Mouse (Mus musculus) brain, embryonic 14.5 days (tissue): Measurements from ENCODE around the gene Gm10696.
"Not testable (repeated sequence)": the region's sequence is repeated elsewhere in the genome, so short reads cannot be mapped to it uniquely, and the experiment has no call there.

Experiments
- CTCF ChIP-seq: fragments of 200-500 bp; IDR thresholded peaks from 2 replicates; pipeline ENCODE4 v1.5.1; 2012; ENCODE audit warnings: inconsistent platforms, mild to moderate bottlenecking, moderate library complexity, borderline replicate concordance; ENCODE audit not compliant: insufficient read depth, insufficient read length; ENCODE audit errors: extremely low read depth
- POLR2A ChIP-seq: fragments of 200-500 bp; IDR thresholded peaks from 2 replicates; pipeline ENCODE4 v1.6.1; 2012; ENCODE audit warnings: mild to moderate bottlenecking, inconsistent platforms, borderline replicate concordance; ENCODE audit not compliant: poor library complexity, insufficient read depth, insufficient read length, severe bottlenecking; ENCODE audit errors: extremely low read depth

GRCm38 (mm10) chr3:94167351-94167750 lies 10.6 kb downstream of the Gm10696 start:
- not testable (repeated sequence) for TF ChIP-seq CTCF, POLR2A
